Mouse (Mus musculus) neutrophil, adult 5-6 weeks (primary cell): ENCODE data around the gene Rell1. TPM values are rescaled to one million over a fixed set of nuclear protein-coding genes. Genes with fewer than 3 reads are reported as not detected.

Experiments
- total RNA-seq: library from RNA; stranded (forward); fragments of 200-1000 nt; gene quantifications from 2 replicates; pipeline ENCODE4 v1.2.3, GENCODE M21; 2017

The Rell1 gene
- total RNA-seq, 1 experiment from 2014 or later = 40.7 TPM

Other genes with a start within 250 kb of the Rell1 start
- 2.8 and 3.9 TPM in 2 replicates for gene 0610040J01Rik, start 156.5 kb downstream of the Rell1 start, total RNA-seq
- 24.9 and 25.6 TPM in 2 replicates for gene Pgm2, start 124.1 kb upstream of the Rell1 start, total RNA-seq
- gene Tbc1d1, start 187.4 kb upstream of the Rell1 start, total RNA-seq = 87.0 and 89.8 TPM in 2 replicates